Mouse (Mus musculus) left cerebral cortex, adult 18-20 months (tissue): ENCODE data around the gene Map7d2. TPM values are rescaled to one million over a fixed set of nuclear protein-coding genes. Genes with fewer than 3 reads are reported as not detected.
"Not testable (repeated sequence)": the region's sequence is repeated elsewhere in the genome, so short reads cannot be mapped to it uniquely, and the experiment has no call there.

ENCODE experiments used
- DNase-seq, 2 experiments: peaks; one replicate each; pipeline ENCODE4 v3.0.0; 2021 to 2022; ENCODE audit warnings: low spot score in 2 of 2, mixed read lengths in 1 of 2
- long read RNA-seq, 2 experiments: library from polyadenylated mRNA; stranded (forward); transcript quantifications; one replicate each; pipeline ENCODE4 v2.0.0; 2021
- total RNA-seq, 2 experiments: library from RNA; stranded (reverse); gene quantifications; 2 replicates each; pipeline ENCODE4 v1.2.3; 2021

Gene Map7d2
- 100 to 1,000 TPM; 112 to 127 TPM for total RNA-seq
- long read RNA-seq, experiment 1, transcript Map7d2-203 (17 exons, 3,670 nt): major isoform, 60 of 163 reads
- long read RNA-seq, experiment 1, partial matches to known transcripts: 21 of 163 reads
- long read RNA-seq, experiment 1, other reads (novel, unspliced or antisense): 78 of 163 reads
- long read RNA-seq, experiment 2, transcript Map7d2-203 (17 exons, 3,670 nt): major isoform, 34 of 90 reads
- long read RNA-seq, experiment 2, partial matches to known transcripts: 22 of 90 reads
- long read RNA-seq, experiment 2, other reads (novel, unspliced or antisense): 34 of 90 reads

DNA sequence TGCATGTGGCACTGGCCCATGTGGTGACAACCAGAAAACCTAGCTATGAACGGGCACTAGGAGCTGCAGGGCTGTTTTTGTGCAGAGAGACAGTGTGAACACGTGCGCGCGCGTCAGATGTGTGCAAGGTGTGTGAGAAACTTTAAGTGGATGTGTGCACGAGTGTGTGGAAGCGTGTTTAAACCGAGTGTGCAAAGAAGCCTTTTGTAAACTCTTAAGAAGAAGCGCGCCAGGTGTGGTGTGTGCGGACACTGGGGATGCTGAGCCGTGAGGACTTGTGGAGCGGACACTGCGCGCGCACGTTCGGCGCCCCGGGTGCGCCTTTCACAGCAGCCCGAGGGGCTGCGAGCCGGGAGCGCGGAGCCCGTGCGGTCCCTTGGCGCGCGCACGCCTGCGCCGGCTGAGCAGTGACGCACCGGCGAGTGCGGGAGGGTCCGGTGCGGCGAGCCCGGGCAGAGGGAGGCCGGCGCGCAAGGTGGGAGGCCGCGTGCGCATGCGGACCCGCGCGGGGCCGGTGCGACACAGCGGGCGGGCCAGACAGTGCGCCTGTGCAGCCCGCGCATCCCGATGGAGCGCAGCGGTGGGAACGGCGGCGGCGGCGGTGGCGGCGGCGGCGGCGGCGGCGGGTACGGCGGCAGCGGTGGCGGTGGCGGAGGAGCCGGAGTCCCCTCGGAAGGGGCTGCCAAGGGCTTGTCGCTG, at the start of gene Map7d2:
Gene Map7d2, plus strand, starts transcription at position 443 of the 699 bp plus-strand sequence.
- DNase-seq: peak; percentile 56 to 72

DNA sequence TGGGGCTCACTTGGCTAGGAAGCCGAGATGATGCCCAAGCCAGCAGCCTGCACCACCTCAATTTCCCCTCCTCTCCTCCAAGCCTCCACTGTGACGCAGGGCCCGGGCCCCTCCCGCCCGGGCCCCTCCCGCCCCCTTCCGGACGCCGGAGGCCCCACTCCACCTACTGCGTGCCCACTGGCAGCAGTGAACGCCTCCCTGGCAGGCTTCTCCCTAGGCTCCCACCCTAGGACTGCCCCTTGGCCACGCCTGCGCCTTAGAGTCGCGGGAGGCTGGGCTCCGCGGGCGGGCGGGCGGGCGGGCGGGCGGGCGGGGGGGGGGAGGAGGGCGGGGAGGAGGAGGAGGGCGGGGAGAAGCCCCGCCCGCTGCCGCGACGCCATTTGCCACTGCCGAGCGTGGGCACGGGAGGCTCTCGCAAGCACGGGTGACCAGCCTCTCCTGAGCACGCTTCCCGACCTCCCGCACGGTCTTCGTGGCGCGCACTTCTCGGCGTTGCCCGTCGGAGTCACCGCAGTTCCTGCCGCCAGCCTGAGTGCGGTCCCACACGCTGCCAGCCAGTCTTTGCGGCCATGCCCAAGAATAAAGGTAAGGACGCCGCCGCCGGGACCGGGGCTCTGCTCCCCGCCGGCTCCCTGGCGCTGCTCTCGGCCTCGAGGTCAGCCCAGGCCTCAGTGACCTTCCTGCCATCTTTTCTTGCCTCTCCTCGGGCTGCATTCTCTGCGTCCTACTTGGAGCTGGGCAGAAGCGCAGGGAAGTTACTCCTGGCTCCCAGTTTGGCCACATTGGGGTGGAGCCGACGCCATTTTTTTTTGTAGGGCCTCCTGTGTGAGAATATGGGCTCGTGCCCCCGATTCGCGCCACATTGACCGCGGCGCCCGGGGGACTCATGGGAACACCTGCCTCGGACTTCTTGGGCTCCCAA, 42.3 kb upstream of the Map7d2 start, which contains the start of gene Eif1ax:
Gene Eif1ax, plus strand, starts transcription at position 348 of the 922 bp plus-strand sequence.
- peak; percentile 44 to 49 for DNase-seq

DNA sequence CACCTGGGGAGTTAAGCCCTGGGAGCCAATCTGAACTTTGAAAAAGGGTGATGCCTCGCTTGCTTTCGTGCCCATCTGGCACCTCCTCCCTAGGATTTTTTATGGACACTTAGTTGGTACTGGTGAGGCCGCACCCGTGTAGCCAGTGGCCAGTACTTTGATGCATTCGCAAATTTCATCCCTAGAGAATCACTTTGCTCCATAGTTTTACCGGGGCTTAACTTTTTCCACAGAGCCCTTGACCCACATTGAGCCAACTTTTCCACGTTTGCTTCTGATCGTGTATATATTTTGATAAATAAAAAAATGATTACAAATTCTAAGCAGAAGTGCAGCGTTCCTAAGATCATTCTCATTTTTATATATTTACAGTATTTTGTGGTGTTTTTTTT, 41.6 kb upstream of the Map7d2 start:
- no peak for DNase-seq

- no peak for DNase-seq
These were observed 27.3 kb upstream of the Map7d2 start for GRCm38 (mm10) chrX:159387105-159387504.

DNA sequence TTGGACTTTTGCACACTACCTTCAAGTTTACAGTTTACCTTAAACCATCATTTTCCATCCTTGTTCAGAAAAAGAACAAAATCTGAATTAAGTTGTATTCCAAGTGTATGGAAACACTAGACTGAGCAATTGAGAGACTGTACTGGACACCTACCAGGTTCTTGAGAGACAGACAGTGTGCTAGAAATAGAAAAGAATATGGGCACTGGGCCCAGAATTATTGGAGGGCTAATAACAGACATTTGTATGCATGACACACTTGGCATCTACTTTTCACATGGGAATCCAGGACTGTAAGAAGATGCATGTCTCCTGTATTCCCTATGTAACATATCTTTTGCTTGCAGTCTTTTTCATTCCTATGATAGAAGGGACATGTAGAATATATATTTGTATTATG, 25.4 kb upstream of the Map7d2 start:
- no peak for DNase-seq

DNA sequence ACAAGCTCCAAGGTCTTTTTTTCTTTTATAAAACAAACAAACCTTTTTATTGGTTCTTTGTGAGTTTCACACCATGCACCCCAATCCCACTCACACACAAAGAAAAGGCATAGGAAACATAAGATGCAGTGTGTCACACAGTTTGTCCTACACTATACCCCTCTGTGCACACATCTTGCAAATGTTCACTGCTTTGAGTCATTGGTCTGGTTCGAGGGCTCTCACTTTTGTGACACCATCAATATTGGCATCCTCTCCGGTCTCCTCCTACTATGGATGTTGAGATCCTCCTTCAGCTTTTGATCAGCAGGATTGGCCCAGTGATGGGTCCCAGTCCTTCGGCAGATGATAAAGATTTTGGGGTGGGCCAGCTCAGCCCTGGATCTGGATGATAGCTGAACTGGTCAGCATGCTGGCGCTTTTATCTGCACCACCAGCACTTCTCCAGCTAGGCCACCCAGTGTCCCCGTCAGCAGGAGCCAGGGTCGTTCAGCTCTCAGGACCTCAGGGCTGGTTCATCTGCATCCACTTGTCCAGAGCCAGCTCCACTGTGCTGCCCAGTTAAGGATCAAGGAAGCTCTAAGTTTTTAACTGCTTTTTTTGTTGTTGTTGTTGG, 23.9 kb upstream of the Map7d2 start:
- no peak for DNase-seq

DNA sequence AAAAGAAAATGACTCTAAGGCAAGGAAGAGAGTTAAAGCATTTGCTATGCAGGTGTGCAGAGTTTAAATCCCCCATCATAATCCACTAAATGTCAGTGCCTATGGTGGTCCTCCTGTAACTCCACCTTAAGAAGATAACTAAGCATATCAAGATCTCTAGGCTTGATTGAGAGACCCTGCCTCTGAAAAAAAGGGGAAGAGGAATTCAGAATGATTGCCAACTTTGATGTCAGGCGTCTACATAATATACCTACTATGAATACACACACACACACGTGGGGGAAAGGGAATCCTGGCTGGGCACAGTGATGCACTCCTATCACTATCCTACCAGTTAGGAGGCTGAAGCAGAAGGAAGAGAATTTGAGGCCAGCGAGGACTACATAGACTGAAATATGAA, 23.1 kb upstream of the Map7d2 start:
- no peak for DNase-seq

DNA sequence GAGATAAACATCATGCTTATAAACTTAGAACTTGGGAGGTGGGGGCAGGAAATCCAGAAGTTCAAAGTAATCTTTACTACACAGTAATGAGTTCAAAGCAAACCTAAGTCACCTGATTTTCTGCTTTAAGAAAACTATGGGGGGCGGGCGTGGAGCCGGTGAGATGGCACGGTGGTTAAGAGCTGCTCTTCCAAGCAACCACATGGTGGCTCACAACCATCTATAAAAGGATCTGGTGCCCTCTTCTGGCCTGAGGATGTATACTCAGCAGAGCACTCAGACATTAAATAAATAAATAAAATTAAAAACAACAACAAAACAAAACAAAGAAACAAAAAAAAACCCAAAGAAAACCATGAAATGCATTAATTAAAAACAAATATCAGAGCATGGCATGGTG, 5.1 kb upstream of the Map7d2 start:
- DNase-seq: peak; percentile 3 to 13

- DNase-seq: peak; percentile 14 to 15
These were observed 679 bp downstream of the Map7d2 start for GRCm38 (mm10) chrX:159414829-159415673.

DNA sequence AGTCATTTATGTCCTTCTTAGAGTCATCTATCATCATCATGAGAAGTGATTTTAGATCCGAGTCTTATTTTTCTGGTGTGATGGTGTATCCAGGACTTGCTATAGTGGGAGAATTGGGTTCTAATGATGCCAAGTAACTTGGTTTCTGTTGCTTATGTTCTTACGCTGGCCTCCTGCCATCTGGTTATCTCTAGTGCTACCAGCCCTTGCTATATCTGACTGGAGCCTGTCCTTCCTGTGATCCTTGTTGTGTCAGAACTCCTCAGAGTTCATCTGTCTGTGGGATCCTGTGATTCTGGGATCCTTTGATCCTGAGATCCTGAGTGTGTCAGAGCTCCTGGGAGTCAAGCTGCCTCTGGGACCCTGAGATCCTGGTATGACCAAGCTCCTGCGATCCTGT, 16.1 kb downstream of the Map7d2 start:
- DNase-seq: not testable (repeated sequence)

DNA sequence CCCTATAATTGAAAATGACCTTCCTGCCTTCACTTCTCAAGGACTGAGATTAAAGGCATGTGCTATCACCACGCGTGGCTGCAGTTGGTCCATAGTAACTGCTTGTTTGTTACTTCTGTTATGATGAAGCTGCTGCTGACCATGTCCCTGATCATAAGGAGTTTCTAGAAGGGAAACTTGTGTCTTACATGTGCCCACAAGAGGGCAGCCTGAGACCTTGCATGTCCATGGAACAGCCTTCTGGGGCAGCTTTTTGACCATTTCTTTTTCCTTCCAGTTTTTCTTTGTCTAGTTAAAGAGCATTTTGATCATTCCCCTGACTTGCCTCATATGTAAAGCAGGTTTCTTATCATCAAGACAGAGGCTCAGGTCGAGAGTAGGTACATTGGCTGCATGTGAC, 27.8 kb downstream of the Map7d2 start:
- peak; percentile 5 to 16 for DNase-seq

DNA sequence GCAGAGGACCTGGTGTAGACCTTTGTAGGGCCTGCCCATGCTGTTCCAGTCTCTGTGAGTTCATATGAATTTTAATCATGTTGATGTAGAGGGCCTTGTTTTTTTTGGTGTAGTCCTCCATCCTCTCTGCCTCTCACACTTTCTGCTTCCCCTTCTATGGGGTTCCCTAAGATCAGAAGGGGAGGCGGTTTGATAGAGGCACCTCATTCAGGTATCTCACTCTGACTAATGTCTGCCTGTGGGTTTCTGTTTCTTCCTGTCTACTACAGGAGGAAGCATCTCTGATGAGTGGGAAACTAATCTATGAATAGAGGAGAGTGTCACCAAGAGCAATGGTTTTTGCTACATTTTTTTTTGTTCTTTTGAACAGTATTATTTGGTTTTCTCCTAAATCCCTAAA, 32.8 kb downstream of the Map7d2 start:
- DNase-seq: no peak

DNA sequence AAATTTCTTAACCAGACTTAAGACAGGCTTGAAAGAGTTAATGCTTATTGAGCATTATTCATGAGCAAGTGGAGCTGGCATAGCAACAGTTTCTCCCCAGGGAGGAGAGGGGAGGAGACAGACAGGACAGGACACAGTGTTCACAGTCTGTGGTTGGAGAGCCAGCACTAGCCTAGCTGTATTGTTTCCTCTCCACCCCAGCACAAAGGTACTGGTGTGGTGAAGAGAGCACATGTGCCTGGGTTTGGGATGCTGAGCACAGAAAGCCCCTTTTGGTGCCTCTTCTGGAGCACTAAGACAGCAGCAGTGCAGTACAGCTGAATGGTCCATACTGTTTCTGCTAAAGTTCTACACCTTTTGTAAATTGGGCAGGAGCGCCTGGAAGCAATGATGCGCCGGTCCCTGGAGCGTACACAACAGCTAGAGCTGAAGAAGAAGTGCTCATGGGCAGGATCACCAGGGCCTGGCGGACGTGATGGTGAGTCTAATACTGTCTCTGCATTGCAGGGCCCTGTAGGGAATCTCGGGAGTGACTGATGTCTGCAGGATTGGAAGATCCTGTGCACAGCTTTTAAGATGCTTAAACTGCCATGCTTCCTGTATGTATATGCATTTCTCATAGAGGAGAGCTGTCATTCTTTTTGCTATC, 44.8 kb downstream of the Map7d2 start:
- peak in 1 of 2 experiments; percentile 5 for DNase-seq

- no peak for DNase-seq
These were observed 60.4 kb downstream of the Map7d2 start for GRCm38 (mm10) chrX:159474799-159475198.

GRCm38 (mm10) chrX:159478243-159478940, 64.0 kb downstream of the Map7d2 start:
- DNase-seq: not testable (repeated sequence)

DNA sequence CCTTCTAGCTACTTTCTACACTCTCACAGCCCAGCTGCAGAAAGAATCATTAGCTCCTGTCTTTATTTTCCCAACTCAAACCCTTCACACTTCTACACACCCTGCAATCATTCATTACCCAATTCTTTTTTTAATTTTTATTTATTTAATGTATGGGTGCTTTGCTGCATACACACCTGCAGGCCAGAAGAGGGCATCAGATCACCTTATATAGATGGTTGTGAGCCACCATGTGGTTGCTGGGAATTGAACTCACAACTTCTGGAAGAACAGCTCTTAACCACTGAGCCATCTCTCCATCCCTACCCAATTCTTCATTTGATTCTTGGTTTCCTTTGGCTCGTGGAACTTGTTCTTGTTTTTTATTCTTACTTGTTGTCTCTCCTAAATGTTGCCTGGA, 69.9 kb downstream of the Map7d2 start:
- no peak for DNase-seq

DNA sequence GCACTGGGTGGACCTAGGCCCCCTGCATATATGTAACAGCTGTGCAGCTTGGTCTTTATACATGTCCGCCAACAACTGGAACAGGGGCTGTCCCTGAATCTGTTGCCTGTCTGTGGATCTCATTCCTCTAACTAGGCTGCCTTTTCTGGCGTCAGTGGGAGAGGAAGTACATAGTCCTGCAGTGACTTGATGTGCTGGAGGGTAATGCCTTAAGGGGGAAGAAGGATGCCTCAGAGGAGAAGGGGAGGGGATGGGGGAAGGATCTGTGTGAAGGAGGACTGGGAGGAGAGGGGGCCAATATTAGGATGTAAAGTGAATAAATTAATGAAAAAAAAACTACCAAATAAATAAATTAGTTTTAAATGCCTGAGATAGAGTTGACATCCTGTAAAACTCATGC, 88.8 kb downstream of the Map7d2 start:
- DNase-seq: no peak

DNA sequence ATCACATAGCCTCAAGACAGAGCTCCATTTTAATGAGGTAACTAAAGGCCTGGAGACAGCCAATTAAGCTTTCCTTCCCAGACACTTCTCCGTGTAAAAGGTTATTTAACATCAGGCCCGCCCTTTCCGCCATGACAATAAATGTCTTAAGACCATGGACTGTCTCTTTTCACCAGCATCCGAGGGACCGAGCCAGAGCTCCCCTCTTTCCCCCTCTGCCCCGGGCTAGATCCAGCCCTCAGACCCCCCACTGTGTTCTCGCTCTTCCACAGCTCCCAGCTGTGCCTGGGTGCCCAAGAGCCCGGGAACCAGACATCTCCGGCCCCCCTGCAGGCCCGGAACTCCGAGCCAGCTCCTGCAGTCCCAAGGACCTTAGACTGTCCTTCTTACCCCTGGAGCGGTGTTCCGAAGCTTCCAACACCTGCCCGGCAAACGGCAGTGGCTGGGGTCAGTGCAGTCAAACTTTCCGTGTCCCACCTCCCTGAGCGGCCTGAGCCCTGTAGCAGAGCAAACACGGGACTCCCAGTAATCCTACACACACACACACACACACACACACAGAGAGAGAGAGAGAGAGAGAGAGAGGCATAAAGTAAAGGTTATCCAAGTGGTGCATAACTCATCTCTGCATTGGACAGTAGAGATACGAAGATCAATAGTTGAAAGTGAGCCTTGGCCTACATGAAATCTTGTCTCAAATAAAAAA, 94.1 kb downstream of the Map7d2 start:
- no peak for DNase-seq
